Mouse (Mus musculus): ENCODE data around the gene Zw10.

- no peak for TF ChIP-seq CTCF (IDR thresholded peaks at IDR 0.05; ENCODE audit: low read depth, low read length)
- TF ChIP-seq POLR2A (IDR thresholded peaks at IDR 0.05; ENCODE audit: borderline replicate concordance, low read depth, low read length): no peak
These were observed 70.3 kb downstream of the Zw10 start for GRCm38 (mm10) chr9:49125706-49126105.
